Mouse (Mus musculus) macrophage (primary cell): Measurements from ENCODE around the gene 3110082I17Rik. TPM values are rescaled to one million over a fixed set of nuclear protein-coding genes. Genes with fewer than 3 reads are reported as not detected.
"Not testable (repeated sequence)": the region's sequence is repeated elsewhere in the genome, so short reads cannot be mapped to it uniquely, and the experiment has no call there.

Experiments used
- H3K27ac ChIP-seq: fragments of 350-480 bp; formaldehyde crosslinking; 2 replicates; pipeline ENCODE4 v1.9.0; 2021
- H3K36me3 ChIP-seq: fragments of 350-480 bp; formaldehyde crosslinking; 2 replicates; pipeline ENCODE4 v1.9.0; 2021; ENCODE audit errors: inconsistent target
- H3K4me3 ChIP-seq: fragments of 350-480 bp; formaldehyde crosslinking; 2 replicates; pipeline ENCODE4 v1.9.0; 2021; ENCODE audit errors: inconsistent target
- H3K79me2 ChIP-seq: fragments of 350-480 bp; formaldehyde crosslinking; 2 replicates; pipeline ENCODE4 v1.9.0; 2021; ENCODE audit errors: inconsistent target
- WGBS: methylation state at CpG from one replicate; pipeline ENCODE4 v1.1.7; 2026; ENCODE audit warnings: inconsistent platforms; ENCODE audit not compliant: missing documents; 5-methylcytosine and 5-hydroxymethylcytosine counted together
- polyA plus RNA-seq: library from polyadenylated mRNA; stranded (reverse); fragments of 250-400 nt; gene quantifications from 3 replicates; pipeline ENCODE4 v1.2.4, GENCODE M21; 2018; ENCODE audit warnings: inconsistent platforms

Gene 3110082I17Rik
- polyA plus RNA-seq, 1 experiment from 2014 or later, result 24.1 TPM

DNA sequence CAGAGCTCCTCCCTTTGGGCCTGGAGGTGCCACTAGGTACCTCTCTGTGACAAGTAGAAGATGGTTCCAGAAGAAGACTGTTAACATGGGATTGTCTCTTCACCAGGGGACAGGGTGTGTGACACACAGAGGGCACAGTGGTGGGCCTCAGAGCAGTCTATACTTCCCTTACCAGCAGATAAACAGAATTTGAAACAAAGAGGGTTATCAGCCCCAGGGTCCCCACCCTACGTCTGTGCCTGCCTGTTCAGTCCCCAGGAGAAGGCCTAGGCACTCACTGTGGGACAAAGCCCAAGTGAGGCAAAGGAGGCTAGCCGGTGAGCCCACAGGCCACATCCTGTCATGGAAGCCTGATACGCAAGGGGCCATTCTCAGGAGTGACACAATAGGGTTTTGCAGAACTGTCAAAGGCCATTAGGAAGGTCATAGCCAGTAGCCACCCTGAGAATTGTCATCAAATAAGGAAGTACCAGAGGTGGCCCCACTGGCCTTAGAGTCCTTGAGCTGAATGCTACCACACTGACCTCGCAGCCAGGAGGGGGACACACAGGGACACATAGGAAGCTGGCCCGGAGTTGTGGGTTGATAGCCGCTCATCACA is 55.4 kb downstream of the 3110082I17Rik start, which contains the start of gene C130050O18Rik:
Gene C130050O18Rik, plus strand, starts transcription at position 480 of the 601 bp plus-strand sequence.
- H3K36me3 ChIP-seq, result no peaks in the 10 kb centered on the region; the same call in 1 of the 2 replicates
- H3K4me3 ChIP-seq, result peak within 1 kb of the TSS; percentile 67
- WGBS, result 13% methylated on average over 6 of the region's 6 CpGs
- H3K27ac ChIP-seq, result peak within 1 kb of the TSS; percentile 97
- peaks cover 63% of the 10 kb centered on the region for H3K79me2 ChIP-seq

DNA sequence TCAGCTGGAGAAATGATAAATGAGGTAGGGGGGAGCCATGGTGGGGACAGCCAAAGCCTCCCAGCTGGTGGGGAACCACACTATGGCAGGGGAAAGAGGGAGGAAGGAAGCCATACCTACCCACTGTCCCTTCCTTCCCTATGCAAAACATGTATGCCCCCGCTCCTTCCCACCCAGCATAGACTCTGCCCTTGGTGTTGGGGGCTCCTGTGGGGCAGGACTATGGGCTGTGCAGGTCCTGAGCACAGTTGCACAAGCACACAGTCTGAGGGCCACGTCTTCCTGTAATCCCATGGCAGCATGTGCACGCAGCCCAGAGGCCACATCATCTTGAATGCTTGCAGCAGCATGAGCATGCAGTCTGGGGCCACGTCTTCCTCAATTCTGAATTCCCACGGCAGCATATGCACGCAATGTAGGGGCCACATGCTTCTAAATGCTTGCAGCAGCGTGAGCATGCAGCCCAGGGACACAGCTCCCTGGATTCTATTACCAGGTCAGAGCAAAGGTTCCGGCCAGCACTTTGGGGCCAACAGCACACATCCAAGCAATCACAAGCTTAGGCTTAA is 56.6 kb downstream of the 3110082I17Rik start:
- H3K36me3 ChIP-seq, result no peaks in the 10 kb centered on the region; the same call in 1 of the 2 replicates
- peaks cover 70% of the 10 kb centered on the region for H3K79me2 ChIP-seq
- H3K27ac ChIP-seq, result peak overlapping the region; percentile 97
- WGBS, result 2% methylated on average over 7 of the region's 8 CpGs
- H3K4me3 ChIP-seq, result peak overlapping the region; percentile 67; the same call in 1 of the 2 replicates

DNA sequence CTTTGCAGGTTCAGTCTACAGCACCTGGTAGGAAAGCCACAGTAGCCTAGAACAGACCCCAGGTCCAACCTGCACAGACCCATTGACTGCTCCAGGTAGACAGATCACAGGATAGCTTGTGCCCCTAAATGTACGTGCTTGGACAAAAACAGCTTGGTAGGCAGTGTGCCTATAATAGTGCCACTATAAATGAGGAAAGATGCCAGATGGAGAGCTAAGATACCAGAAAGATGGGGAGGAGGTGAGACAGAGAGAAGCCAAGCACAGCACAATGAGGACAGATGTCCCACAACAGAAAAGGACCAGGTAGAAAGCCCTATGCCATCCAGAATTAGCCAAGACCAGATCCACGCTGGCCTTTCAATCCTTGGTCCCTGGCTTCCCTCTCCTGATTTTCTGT is 58.2 kb downstream of the 3110082I17Rik start:
- Histone ChIP-seq H3K36me3 (no peaks in the 10 kb centered on the region; the same call in 1 of the 2 replicates), H3K4me3 (no peak overlapping the region), H3K27ac (no peak overlapping the region), H3K79me2 (peaks cover 75% of the 10 kb centered on the region)
- 100% methylated on average over 2 of the region's 2 CpGs for WGBS

DNA sequence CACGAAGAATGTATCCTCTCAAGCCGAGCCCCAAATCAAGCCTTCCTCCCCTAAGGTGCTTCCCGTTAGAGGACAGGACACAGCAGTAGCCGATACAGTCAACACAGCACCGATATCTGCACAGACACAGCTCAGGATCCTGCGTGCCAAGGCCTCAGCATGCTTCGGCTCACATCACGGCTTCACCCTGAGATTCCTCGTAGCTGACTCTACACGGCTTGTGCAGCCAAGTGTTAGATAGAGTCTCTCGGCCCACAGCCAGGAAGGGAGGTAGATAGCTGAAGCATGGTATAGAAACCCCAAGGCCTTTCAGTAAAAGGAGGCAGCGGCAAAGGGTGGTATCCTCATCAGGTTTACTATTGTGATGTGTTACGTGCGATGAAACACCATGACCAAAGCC is 60.3 kb downstream of the 3110082I17Rik start:
- Histone ChIP-seq H3K36me3 (peaks cover under 1% of the 10 kb centered on the region; the same call in 1 of the 2 replicates), H3K79me2 (peaks cover 91% of the 10 kb centered on the region), H3K27ac (no peak overlapping the region), H3K4me3 (no peak overlapping the region)
- 92% methylated on average over 14 of the region's 14 CpGs for WGBS

DNA sequence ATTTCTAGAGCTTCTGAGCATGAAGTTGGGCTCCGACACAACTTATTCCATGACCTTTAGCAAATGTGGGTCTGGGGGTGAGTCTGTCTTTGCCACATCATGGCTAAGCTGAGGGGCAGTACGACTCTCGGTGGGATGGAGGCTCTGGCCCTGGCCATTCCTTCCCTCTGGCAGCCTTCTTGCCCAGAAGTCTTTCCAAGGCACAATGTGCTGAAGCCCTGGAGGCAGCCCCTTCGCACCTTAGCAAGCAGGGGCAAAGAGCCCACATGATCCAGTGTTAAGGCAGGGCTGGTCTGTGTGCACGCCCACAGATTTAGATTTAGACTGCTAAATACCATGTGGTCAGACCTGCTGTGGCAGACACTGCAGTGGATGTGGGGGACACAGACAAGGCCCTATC is 61.5 kb downstream of the 3110082I17Rik start:
- no peak overlapping the region for H3K4me3 ChIP-seq
- no peak overlapping the region for H3K27ac ChIP-seq
- peaks cover 13% of the 10 kb centered on the region for H3K36me3 ChIP-seq
- peaks cover 98% of the 10 kb centered on the region for H3K79me2 ChIP-seq
- WGBS, result 93% methylated on average over 5 of the region's 5 CpGs

DNA sequence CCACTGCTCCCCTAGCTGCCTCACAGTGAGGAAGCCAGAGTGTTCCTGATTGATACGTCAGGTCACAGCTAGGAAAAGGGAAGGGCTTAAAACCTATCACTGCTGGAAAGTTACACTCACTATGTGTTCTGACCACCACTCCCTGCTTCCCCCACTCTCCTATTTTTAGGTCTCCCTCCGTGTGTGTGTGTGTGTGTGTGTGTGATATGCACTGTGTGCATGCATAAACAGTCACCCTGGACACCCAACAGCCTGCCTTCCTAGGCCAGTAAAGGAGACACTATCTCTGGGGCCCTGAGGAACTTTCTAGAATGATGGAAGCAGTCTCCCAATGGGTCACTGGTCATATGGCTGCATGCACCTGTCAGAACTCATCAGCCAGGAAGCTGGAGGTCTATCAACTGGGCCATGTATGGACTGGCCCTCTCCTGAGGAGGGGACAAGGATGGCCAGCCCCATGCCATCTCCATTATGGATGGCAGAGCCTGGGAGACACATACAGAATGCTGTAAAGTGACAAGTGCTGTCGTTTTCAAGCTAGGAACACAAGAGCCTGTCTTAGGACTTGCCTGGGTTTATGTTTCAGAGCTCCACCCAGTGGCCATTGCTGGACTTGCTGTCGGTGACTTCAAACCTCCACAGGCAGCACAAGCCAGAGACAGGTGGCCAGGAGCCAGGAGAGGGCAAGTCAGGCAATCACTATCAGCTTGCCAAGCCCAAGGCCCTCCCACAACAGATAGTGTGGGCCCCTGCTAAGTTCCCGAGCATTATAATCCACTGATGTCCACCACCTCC is 62.2 kb downstream of the 3110082I17Rik start:
- H3K27ac ChIP-seq, result peak overlapping the region; percentile 12
- peaks cover 99% of the 10 kb centered on the region for H3K79me2 ChIP-seq
- WGBS, result 24% methylated on average over 5 of the region's 5 CpGs

DNA sequence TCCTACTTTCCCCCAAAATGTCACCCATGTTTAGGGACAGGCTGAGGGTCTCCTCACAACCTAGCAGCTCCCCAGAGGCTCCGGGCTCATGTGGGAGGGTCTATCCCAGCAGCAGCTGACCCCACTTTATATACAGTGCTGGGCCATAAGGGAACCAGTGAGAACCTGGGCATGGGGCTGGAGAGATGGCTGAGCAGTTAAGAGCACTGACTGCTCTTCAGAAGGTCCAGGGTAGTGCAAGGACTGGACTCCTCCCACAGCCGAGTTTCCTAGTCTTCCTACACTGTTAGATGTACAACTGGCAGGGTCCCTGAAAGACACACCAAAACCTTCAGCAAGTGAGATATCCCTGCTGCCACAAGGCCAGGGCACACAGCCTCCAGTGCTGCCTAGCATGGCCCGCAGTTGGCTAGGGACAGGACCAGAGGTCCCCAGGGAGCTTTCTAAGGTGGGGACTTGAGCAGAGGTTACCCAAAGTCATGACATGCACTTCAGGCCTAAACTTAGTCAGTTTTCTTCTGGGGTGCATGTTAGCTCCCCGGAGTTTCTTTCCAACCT is 62.9 kb downstream of the 3110082I17Rik start:
- Histone ChIP-seq H3K27ac (peak overlapping the region; percentile 12), H3K79me2 (peaks cover 99% of the 10 kb centered on the region), H3K36me3 (peaks cover 26% of the 10 kb centered on the region), H3K4me3 (no peak overlapping the region)
- WGBS, result 86% methylated on average over 4 of the region's 4 CpGs

More for the DNA sequence above, 62.2 kb downstream of the 3110082I17Rik start:
- Histone ChIP-seq H3K4me3 (no peak overlapping the region), H3K36me3 (peaks cover 19% of the 10 kb centered on the region)

DNA sequence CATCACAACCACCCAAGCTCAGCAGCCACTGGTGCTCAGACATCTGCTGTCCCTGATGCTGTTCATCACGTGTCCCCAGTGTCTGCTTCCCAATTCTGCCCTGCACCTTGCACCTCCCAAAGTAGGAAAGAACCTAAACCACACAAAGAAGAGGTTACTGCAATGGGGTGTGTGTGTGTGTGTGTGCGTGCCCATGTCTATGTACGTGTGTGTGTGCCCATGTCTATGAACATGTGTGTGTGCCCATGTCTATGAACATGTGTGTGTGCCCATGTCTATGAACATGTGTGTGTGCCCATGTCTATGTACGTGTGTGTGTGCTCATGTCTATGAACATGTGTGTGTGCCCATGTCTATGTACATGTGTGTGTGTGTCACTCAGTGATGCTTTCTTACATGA is 64.8 kb downstream of the 3110082I17Rik start:
- no peak overlapping the region for H3K27ac ChIP-seq
- H3K4me3 ChIP-seq, result no peak overlapping the region
- H3K79me2 ChIP-seq, result peaks cover 99% of the 10 kb centered on the region
- WGBS, result 85% methylated on average over 4 of the region's 4 CpGs
- H3K36me3 ChIP-seq, result peaks cover 38% of the 10 kb centered on the region

DNA sequence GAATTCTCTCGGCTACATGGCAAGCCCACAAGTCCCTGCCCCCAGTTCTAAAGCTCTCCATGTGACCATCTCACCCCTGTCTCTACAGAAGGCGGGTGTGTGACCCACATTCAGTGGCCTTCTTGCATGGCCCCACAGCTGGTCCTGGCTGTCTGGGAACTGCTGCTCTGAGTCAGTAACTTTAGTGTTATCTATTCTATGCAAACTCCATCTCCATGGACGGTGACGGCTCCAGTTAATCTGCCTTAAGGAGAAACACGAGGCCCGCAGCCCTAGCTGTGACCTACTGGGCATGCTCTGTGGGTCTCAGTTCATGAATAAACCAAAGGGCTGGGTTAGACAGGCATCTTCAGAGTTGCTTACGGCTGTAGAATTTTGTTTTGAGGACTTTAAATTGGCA is 65.9 kb downstream of the 3110082I17Rik start:
- Histone ChIP-seq H3K27ac (no peak overlapping the region), H3K4me3 (no peak overlapping the region), H3K79me2 (peaks cover 99% of the 10 kb centered on the region), H3K36me3 (peaks cover 44% of the 10 kb centered on the region)
- WGBS, result 94% methylated on average over 7 of the region's 7 CpGs

DNA sequence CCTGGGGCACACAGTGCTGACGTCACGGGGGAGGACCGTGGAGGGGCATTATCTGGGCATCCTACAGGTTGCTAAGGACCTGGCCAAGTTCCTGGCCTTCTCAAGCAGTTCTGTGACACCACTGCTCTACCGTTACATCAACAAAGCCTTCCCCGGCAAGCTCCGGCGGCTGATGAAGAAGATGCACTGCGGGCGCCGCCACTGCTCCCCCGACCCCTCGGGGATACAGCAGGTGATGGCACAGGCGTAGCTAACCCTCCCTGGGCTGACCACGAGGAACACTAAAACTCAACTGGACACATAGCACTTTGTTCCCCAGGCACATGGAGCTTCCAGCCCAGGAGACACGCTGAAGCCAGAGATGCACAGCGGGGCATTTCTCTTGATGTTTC is 67.1 kb downstream of the 3110082I17Rik start:
- Histone ChIP-seq H3K4me3 (no peak overlapping the region), H3K79me2 (peaks cover 99% of the 10 kb centered on the region), H3K27ac (no peak overlapping the region), H3K36me3 (peaks cover 54% of the 10 kb centered on the region)
- WGBS, result 92% methylated on average over 16 of the region's 16 CpGs

DNA sequence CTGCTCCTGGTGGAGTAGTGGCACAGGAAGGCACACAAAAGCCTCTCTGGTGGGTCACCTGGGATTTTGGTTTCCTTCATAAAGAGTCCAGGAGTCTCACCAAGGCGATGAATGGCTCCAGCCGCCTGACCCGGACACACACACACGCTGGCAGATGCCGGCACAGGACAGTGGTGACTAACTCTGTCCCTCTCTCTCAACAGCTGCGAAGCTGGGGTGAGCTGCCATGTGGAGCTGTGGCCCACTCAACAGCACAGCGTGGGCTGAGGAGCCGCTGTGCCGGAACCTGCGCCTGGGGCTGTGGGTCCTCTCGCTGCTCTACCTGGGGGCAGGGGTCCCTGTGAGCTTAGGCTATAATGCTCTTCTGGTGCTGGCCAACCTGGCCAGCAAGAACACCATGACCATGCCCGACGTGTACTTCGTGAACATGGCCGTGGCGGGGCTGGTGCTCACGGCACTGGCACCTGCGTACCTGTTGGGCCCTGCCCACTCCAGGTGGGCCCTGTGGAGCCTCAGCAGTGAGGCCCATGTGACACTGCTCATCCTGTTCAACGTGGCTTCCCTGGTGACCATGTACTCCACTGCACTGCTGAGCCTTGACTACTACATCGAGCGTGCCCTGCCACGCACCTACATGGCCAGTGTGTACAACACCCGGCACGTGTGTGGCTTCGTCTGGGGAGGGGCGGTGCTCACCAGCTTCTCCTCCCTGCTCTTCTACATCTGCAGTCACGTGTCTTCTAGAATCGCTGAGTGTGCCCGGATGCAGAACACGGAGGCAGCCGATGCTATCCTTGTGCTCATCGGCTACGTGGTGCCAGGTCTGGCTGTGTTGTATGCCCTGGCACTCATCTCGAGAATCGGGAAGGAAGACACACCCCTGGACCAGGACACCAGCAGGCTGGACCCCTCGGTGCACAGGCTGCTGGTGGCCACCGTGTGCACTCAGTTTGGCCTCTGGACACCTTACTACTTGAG is 67.8 kb downstream of the 3110082I17Rik start:
- Histone ChIP-seq H3K27ac (no peak overlapping the region), H3K79me2 (peaks cover 99% of the 10 kb centered on the region), H3K4me3 (no peak overlapping the region), H3K36me3 (peaks cover 55% of the 10 kb centered on the region)
- 93% methylated on average over 36 of the region's 37 CpGs for WGBS

DNA sequence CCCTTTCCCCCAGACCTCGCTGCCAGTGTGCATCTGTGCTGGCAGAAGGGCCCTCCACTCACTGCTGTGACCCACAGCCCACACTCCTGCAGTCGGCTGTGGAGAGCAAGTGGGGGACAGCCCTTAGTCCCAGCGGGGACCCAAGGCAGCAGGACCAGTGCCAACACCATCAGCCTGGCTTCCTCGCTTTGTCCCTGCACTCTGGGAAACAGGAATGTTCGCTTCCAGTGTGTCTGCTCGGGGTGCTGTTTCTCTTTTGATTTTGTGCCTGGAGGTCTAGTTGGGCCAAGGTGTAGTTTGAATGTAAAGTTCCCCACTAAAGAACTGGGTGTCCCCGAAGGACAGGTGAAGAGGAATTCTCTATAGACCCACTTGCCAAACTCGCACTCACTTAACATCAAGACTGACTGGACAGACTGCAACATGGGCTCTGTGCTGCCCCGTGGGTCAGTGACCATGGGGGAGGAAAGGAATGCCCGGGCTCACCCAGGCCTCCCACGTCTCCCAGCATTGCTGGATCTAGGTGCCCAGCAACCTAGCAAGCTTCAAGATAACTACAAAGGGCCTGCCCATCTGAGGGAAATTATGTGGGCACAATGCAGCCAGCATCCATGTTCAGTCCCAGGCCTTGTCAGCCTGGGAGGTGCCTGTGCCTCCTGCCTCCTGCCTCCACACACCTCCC is 68.9 kb downstream of the 3110082I17Rik start:
- Histone ChIP-seq H3K79me2 (peaks cover 99% of the 10 kb centered on the region), H3K4me3 (no peak overlapping the region), H3K36me3 (peaks cover 55% of the 10 kb centered on the region), H3K27ac (no peak overlapping the region)
- WGBS, result 90% methylated on average over 10 of the region's 11 CpGs

DNA sequence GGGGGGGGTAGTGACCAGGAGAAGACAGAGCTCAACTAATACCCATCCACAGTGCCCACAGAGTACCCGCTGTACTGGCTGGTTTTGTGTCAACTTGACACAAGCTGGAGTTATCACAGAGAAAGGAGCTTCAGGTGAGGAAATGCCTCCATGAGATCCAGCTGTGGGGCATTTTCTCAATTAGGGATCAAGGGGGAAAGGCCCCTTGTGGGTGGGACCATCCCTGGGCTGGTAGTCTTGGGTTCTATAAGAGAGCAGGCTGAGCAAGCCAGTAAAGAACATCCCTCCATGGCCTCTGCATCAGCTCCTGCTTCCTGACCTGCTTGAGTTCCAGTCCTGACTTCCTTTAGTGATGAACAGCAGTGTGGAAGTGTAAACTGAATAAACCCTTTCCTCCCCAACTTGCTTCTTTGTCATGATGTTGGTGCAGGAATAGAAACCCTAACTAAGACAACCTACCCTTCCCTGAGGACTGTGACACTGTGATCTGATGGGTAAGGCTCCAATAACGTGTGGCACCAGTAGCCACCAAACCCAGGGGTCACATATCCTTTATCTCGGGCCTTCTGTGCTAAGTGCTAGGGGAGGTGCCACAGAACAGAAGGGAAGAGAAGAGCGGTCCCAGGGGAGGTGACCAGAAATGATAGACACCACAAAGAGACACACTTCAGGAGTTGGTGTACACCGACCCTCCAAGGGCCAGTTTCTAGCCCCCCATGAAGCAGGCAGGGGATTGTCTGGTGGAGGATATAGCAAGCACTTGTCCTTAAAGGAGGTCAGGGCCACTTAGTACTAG is 69.8 kb downstream of the 3110082I17Rik start:
- Histone ChIP-seq H3K79me2 (peaks cover 100% of the 10 kb centered on the region), H3K36me3 (peaks cover 63% of the 10 kb centered on the region)
- H3K27ac ChIP-seq, H3K4me3 ChIP-seq: not testable (repeated sequence)
- 85% methylated on average over 4 of the region's 5 CpGs for WGBS
